Mouse (Mus musculus) left cerebral cortex, postnatal 10 days (tissue): ENCODE data around the gene Myo3b. TPM values are rescaled to one million over a fixed set of nuclear protein-coding genes. Genes with fewer than 3 reads are reported as not detected.
A peak's percentile ranks its signal among the peaks of the same experiment; 100 is the strongest.

Experiments
- DNase-seq, 2 experiments: peaks; one replicate each; pipeline ENCODE4 v3.0.0; 2021 to 2022; ENCODE audit warnings: low spot score in 2 of 2, mixed read lengths in 1 of 2; ENCODE audit errors: extremely low spot score in 1 of 2
- intact Hi-C: fragments of 180-260 bp; cut with DNase I; formaldehyde crosslinking; loops from one replicate; pipeline ENCODE4 v1.15.1; 2025
- total RNA-seq, 2 experiments: library from RNA; stranded (reverse); gene quantifications; 2 replicates each; pipeline ENCODE4 v1.2.3; 2021

Myo3b gene
- total RNA-seq, 2 experiments from 2014 or later, result 1.1 to 1.9 TPM

DNA sequence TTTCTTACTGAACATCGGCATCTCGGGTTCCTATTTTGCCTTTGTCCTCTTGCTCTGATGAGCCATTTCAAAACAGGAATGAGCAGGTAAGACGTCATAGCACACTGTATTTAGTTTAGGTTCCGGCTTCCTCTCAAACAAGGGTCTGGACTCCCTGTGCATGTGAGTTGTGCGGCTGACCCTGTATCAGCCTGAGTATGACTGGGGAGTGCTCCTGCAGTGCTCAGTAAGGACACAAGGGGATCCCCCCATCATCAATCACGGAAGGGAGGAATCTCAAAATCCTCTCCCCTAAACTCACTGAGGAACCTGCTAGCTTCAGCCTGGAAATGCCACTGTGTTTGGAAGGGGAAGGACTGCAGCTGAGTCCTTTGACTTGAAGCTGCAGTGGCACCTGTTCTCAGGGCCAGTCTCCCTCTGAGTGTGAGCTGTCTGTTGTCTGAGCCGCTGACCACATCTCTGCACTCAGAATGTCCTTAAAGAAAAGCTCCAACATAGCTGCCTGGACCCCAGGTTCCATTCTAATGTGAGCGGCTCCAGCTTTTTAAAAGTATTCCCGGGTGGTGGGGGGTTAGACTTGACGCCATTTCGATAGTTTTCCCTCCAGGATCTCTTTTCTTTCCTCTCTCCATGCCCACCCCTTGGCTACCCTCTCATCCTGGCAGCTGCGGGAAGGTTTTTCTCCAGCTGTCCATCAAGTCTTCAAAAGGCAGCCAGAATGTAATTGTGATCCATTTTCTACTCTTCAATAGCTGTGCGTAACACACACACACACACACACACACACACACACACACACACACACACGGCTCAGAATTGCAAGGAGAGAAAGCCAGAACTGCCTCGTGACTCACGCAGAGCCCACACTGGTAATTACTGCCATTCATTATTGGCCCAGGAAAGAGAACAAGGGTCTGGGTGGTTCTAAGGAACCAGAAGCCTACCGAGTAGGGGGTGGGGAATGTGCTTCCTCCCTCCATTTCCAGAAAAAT lies 129.3 kb downstream of the Myo3b start:
- peak; percentile 36 to 63 for DNase-seq
- intact Hi-C loops, result no loop called here

GRCm38 (mm10) chr2:70170469-70170868 lies 131.5 kb downstream of the Myo3b start:
- intact Hi-C loops, result no loop called here
- no peak for DNase-seq

GRCm38 (mm10) chr2:70176823-70177708 lies 138.1 kb downstream of the Myo3b start:
- intact Hi-C loops, result no loop called here
- no peak for DNase-seq

GRCm38 (mm10) chr2:70177709-70178030 lies 138.7 kb downstream of the Myo3b start:
- DNase-seq, result no peak
- intact Hi-C loops, result no loop called here

GRCm38 (mm10) chr2:70178241-70178640 lies 139.3 kb downstream of the Myo3b start:
- intact Hi-C loops, result no loop called here
- no peak for DNase-seq

GRCm38 (mm10) chr2:70182150-70182670 lies 143.3 kb downstream of the Myo3b start:
- DNase-seq, result no peak
- intact Hi-C loops, result no loop called here

DNA sequence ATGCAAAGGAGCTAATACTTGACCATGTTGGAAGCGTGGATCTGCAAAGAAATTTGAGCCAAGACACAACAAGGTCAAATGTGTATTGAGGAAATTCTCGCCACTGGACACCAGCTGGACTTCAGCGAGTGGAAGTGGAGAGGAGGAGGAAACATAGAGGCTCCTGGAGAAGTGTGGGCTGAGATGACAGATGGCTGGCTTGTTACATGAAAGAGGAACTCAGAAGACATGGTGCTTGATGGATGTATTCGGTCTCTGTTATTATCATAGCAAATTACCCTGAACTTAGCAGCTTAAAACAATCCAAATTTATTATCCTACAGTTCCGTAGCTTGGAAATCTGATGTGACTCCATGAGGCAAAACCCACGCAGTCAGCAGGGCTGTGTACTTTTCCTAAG lies 148.1 kb downstream of the Myo3b start:
- no peak for DNase-seq
- intact Hi-C loops, result no loop called here

- DNase-seq, result no peak
- intact Hi-C loops, result no loop called here
Observed at GRCm38 (mm10) chr2:70195418-70196248, 156.7 kb downstream of the Myo3b start.

DNA sequence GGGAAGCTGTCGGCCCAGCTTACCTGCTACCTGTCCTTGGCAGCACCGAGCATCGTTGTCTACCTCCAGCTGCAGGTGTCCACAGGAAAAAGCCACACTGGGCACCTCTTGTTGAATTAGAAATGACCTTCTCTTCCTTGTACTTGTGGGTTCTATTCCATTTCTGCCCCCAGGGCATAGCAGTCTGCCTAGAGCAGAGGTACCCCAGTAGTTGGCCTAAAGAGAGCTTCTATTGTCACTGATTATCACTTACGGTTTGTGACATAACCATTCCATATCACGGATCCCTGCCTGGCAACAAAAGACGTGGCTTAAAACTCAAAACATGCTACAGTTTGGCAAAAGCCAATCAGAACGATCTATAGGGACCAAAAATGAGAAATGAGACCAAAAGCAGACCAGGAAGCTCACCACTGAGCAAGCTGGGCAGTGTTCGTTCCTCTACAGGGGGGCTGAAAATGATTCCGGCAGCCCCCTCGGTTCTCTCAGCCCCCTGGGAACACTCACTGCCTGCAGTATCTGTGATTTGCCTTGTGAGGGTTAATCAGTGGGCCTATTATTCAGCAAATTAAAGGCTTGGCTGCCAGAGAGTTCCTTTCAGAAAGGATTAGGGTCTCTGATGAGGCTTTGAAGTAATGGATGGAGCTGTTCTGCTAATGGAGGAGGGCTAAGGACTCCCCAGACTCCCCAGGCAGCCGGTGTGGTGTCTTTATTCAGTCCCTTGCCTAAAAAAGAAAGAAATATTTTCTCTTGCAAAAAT lies 163.1 kb downstream of the Myo3b start:
- intact Hi-C loops, result no loop called here
- peak in 1 of 2 experiments; percentile 23 for DNase-seq

- intact Hi-C loops, result no loop called here
- no peak for DNase-seq
Observed at GRCm38 (mm10) chr2:70202578-70203167, 163.7 kb downstream of the Myo3b start.

DNA sequence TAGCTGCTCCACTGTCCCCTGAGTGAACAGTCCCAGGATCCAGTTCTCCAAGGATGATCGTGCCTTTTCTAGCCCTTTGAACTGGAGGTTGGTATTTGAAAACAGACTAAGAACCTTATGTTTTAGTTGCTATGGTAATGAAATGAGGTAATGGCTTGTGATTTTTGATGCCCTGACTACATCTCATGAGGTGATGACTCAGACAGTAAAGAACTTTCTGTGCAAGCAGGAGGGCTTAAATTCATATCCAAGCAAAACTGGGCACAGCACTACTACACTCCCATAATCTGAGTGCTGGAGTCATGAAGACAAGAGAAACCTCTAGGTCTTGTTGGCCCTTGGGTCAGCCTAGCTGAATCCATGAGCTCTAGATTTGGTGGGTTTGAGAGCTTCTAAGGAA lies 169.5 kb downstream of the Myo3b start:
- intact Hi-C loops, result loop anchor here (5.0 kb wide), 1 partner anchor 56 kb away; no protein-coding TSS in a partner anchor
- DNase-seq, result no peak

DNA sequence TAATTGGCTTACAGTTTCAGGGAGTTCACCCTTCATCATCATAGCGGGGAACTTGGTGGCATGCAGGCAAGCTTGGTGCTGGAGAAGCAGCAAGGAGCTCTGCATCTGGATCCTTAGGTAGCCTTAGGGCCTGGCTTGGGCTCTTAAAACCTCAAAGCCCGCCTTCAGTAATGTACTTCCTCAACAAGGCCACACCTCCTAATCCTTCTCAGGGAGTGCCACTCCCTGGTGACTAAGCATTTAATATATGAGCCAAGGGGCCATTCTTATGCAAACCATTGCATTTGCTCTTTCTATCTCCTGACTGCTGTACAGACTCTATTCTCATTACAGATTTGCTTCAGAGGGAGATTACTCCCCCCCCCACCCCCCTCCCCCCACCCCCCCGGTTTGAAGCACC lies 170.9 kb downstream of the Myo3b start:
- intact Hi-C loops, result loop anchor here (5.0 kb wide), 1 partner anchor 57 kb away; no protein-coding TSS in a partner anchor
- DNase-seq, result no peak

- DNase-seq, result peak; percentile 28 to 46
- intact Hi-C loops, result no loop called here
Observed at GRCm38 (mm10) chr2:70210427-70211332, 171.8 kb downstream of the Myo3b start.

- no peak for DNase-seq
- intact Hi-C loops, result no loop called here
Observed at GRCm38 (mm10) chr2:70214401-70214800, 175.5 kb downstream of the Myo3b start.

DNA sequence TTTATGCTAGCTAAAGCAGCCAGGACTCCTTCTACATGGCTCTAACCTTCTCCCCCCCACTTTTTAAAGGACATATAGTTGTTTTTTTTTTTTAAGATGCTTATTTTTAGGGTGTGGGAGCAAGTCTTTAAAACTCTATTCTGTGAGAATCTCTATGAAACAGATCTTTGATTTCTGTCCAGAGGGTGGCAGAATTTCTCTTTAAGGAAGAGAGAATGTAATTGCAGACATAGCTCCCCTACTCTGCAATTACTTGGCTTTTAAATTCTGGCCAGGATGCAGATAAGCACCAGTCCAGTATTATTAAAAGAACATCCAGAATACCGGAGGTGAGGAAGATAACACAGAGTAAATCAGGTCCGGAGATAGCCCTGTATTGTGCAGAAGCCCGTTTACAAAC lies 178.9 kb downstream of the Myo3b start:
- peak in 1 of 2 experiments; percentile 25 for DNase-seq
- intact Hi-C loops, result loop anchor here (5.0 kb wide), 1 partner anchor 90 kb away; no protein-coding TSS in a partner anchor

DNA sequence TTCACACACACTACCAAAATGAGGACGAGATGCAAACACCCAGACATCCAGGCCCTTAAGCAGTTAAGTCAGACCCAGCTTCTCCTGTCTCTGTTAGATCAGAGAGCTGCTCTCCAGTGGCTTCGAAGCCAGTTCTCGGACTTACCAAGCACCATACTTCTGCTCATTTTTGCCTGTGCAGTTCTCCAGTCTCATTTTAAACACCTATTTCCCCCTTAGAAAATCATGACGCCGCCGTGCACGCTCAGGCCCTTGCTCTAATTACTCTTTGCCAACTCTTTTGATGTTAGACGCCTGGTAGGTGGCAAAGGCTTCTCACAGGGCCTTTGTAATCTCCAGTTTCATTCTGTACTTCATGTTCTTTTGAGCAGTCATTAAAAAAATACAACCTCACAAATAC lies 179.5 kb downstream of the Myo3b start:
- intact Hi-C loops, result loop anchor here (5.0 kb wide), 1 partner anchor 91 kb away; no protein-coding TSS in a partner anchor
- DNase-seq, result no peak
